Mouse (Mus musculus) liver, embryonic 14.5 days (tissue): ENCODE data around the gene Cxcr5.

Source experiments
- CTCF ChIP-seq: IDR thresholded peaks from 2 replicates; pipeline ENCODE4 v1.5.1; 2016; ENCODE audit warnings: antibody characterized with exemption, low read depth, control low read depth
- EP300 ChIP-seq: IDR thresholded peaks from 2 replicates; pipeline ENCODE4 v1.6.1; 2016; ENCODE audit warnings: antibody characterized with exemption, low read depth

- peak; percentile 95 for TF ChIP-seq CTCF
- no peak for TF ChIP-seq EP300
Measured at GRCm38 (mm10) chr9:44502006-44502405, 59.7 kb downstream of the Cxcr5 start.
